Mouse (Mus musculus): ENCODE measurements around the gene Fam213b. TPM values are rescaled to one million over a fixed set of nuclear protein-coding genes. Genes with fewer than 3 reads are reported as not detected.

Fam213b gene
- polyA plus RNA-seq (2012), result not detected in 2 replicates

DNA sequence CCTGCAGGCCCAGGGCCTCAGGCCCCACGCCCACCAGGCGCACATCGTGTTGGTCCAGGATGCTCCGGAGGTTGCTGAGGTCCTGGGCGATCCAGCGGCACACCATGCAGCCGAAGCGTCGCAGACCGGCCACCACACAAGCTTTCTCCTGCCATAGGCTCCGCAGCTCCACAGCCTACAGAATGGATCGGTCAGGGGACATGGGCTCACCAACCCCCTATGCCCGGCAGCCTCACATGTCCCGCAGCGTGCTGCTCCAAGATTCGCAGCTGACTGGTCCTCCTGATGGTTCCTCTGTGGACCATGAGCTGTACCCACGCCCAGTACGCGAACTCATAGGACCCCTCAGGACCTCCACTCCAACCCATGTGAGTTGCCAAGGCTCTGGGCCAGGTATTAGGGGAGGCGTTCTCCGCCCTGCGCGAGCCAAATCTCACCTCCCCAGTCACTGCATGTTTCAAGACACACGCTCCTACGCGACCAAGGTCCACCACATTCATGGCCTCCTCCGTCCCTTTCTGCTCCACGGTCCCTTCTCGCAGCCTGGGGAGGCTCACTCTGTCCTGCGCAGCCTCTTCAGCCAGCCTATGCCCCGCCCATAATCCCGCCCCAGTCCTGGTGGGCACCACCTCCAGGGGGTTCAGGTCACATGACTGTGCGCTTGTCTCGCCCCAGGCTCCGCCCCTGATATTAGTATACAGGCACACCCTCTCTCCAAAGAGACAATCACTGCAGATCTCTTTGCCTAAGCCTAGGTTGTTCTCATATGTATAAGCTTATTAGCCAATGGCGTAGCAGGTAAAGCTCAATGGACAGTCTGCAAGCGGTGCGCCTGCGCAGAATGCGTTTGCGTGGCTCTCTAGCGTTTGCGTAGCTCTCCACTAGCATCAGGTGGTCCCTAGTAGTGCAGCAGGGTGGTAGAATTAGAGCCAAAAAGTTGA, at the start of gene Fam213b:
Fam213b (minus strand) TSS at position 630 of the 941 bp plus-strand sequence.
- no peak for TF ChIP-seq GATA1 (IDR thresholded peaks at IDR 0.05; ENCODE audit: low read length)

DNA sequence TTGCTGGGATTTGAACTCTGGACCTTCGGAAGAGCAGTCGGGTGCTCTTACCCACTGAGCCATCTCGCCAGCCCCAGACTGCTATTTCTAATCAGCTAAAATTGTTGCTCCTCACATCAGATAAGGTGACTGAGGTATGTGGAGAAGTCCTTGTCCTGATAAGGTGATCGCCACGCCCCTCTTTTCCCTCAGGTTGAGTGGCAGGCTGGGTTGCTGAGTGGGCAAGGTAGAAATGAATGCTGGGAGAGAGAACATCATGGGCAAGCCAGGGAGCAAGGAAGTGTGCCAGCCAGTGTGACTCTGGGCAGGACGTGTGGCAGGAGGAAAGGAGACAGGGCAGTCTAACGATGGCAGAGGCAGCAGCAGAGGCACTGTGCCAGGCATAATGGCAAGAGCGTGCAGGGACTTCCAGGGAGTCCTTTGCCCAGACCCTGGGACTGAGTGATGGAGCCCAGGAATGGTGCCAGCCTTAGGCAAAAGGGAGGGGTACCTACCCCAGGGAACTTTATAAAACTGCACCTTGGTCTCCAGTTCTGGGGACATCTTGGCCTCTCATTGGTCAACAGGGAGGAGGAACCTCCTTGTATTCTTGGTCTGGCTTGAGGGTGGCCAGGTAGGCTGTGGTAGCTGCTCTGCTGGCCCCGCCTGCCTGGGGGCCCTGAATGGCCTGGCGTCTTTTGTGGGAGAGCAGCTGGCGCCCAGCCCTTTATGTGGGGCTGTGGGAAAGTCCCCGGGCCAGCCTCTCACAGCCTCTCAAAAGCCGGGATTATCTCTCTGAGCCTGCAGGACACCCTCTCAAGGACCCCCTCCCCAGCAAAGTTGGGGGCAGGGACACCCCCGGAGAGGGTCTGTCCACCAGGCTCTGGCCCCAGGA, 49.4 kb upstream of the Fam213b start:
- TF ChIP-seq GATA1 (IDR thresholded peaks at IDR 0.05; ENCODE audit: low read length), result no peak

DNA sequence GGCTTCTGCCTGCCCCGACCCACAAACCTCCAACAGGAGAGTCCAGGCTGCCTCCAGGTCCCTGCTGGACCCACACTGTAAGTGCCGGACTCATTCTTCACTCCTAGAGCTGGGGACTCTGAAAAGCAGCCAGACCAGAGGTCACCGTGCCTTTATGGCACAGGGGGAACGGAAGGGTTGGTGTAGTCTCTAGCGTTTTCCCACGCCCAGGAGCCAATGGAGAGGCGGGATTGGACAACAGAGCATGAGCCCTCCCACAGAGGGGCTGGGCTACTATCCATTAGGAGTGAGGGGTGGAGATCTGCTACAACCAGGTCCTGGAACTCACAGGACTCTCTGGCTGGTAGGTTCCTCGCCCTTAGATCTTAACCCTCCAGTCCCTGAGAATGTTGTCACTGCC, 47.4 kb upstream of the Fam213b start:
- no peak for TF ChIP-seq GATA1 (IDR thresholded peaks at IDR 0.05; ENCODE audit: low read length)

DNA sequence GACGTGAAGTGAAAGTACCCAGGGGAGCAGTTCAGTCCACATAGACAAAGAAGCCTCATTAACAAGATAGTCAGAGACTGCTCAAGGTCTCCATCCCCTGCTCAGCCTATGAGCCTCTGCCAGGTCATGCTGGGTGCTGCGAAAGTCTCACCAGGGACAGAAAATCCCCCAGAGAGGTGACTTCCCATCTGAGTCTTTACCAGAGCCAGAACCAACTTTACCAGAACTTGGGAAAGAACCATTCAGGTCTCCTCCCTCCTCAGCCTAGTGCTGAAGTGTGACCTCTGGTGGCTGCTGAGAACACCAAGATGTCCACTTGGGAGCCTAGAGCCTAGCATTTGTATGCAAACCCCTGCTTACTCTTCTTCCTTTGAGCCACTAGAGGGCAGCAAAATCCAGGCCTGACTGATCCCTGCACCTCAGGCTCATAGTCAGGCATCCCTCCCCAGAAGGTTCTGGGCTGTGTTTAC, 45.2 kb upstream of the Fam213b start:
- no peak for TF ChIP-seq GATA1 (IDR thresholded peaks at IDR 0.05; ENCODE audit: low read length)

DNA sequence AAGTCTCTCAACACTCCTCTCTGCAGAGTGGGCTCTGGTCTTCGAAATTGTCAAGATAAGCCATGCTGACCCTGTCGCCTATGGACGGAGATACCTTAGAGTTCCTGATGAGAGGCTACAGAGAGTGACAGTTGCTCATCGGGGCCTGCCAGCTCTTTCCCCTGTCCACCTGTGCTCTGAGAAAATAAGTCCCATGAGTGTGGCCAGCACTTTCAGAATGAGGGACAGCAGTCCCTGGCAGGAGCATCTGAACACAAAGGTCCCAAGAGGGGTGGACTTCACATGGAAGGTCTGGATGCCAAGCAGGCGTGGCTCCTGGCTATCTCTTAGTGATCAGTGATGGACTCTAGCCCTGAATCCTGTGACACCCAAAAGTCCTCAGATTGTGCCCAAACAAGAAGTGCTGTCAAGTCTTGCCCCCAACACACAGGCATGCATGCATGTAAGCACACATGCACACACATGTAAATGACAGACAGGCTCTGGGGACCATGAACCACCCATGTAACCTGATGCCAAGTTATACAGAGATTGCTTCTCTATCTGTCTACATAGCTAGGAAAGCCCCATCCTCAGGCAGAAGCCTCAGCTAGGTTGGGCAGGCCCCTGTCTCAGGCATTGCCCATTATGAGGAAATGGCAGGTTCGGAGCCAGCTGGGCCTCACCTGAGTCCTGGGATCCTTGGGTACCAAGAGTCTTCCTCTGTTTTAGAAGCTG, 44.5 kb upstream of the Fam213b start:
- TF ChIP-seq GATA1 (IDR thresholded peaks at IDR 0.05; ENCODE audit: low read length), result no peak

DNA sequence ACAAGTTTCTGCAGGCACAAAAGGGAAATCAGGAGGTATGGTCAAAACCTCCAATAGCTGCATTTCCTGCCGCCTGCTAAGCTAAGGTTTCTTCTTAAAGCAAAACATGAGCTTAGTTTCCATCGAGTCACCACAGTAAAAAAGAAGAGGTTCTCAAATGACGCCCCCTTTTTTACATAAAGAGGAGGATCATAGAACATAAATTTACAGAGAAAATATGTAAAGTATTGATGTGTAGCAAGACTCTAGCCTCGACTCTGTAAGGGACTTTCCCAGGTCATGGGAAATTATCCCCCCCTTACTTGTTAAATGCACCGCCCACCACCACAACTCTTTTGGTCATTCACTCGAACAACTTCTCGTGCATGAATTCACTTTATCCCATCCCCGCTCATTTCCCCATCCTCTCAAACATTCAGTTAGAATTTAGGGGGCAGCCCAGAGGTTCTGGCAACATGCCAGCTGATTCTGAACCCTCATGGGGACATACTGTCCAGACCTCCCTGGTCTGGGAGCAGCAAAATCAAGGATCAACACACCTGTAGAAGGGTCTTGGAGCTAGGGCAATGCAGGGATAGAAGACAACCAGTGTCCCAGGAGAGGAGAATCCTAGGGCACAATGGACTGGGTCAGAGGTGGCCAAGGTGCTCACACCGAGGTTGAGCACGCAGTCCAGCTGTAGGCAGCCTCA, 43.8 kb upstream of the Fam213b start:
- no peak for TF ChIP-seq GATA1 (IDR thresholded peaks at IDR 0.05; ENCODE audit: low read length)

DNA sequence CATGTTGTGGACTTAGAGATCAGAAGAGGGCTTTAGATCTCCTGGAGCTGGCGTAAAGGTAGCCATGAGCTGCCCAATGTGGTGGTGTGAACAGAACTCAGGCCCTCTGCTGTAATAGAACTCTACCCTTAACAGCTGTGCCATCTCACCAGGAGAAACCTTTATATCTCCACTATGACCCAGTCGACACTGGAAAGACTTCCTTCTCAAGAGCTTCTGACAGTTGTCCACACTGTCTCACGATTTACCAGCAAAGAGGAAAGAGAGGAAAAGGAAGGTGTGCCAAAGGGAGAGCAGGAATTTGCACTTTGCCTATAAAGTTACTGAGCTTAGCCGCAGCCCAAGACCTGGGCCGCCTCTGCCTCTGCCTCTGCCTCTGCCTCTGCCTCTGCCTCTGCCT, 42.9 kb upstream of the Fam213b start:
- TF ChIP-seq GATA1 (IDR thresholded peaks at IDR 0.05; ENCODE audit: low read length), result no peak

DNA sequence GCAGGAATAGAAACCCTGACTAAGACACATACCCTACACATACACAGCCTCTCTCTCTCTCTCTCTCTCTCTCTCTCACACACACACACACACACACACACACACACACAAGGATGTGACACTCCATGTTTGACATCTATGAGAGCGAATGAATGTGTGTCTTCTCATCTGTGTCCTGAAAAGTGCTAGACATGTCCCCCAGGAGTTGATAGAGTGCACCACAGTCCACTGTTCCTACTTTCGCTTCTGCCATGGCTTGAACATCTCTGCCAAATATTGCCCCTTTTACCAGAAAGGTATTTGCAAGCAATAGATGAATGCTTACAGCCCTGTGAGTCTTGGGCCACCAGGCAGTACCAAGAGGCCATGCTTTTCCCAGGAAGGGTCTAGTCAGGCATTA, 41.2 kb upstream of the Fam213b start:
- TF ChIP-seq GATA1 (IDR thresholded peaks at IDR 0.05; ENCODE audit: low read length), result no peak

DNA sequence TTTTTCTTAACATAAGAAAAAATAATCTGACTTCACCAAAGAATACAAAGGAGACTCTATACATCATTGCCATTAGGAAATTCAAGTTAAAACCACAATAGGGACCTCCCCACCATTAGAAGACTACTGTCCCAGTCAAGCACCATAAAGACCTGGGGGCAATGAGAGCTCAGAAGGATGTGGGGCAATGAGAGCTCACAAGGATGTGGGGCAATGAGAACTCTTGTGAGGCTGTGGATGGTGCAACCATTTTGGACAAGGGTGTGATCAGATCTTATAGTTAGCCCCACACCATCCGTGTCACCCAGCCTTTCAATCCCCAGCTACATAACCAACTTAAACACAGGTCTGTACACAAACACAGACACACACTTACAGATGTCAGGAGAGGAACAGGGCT, 38.8 kb upstream of the Fam213b start:
- TF ChIP-seq GATA1 (IDR thresholded peaks at IDR 0.05; ENCODE audit: low read length), result no peak

DNA sequence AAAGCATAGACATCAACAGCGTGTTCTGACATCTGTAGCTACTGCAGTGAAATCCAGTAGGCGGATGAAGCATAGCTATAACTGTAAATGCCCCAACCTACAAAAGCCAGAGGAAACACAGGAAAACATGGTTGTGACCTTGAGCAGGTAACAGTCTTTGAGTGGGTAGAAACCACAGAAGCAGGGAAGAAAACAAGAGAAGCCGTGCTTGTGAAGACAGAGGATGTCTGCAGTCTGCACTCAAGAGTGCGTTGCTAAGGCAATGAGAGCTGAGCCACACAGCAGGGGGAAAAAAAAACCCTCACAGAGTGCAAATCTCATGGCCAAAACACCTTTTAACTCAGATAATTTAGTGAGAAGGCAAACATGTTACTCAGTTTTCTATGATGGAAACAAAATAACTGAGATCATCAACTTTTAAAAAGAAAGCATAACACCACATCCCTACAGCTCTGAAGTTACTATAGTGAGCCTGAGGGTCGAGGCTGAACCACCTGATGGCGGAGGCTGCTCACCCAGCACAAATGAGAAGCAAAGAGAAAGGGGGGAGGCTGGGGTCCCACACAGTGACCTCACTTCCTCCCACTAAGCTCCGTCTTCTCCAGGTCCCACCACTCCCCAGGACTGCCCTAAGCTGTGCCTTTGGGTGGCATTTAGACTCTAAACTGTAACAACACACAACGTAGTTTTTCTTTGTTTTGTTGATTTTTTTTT, 37.8 kb upstream of the Fam213b start:
- no peak for TF ChIP-seq GATA1 (IDR thresholded peaks at IDR 0.05; ENCODE audit: low read length)

DNA sequence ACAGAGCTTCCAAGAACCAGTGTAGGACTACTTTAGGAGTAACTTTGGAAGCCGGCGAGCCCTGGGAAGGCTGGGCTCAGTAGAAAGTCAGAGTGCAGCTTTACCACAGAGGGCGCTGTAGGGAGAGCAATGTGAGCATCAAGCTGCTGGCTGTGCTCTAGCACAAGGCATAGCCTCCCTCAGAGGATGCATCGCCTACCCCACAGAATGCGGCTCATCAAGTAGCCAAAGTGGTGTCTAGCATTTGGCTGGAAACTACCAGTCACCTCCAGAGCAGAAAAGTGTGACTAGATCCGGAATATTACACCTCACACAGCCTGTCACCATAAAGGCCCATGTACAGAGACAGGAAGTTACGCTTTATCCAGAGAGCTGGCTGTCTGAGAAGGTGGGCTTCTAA, 36.9 kb upstream of the Fam213b start:
- TF ChIP-seq GATA1 (IDR thresholded peaks at IDR 0.05; ENCODE audit: low read length), result no peak

DNA sequence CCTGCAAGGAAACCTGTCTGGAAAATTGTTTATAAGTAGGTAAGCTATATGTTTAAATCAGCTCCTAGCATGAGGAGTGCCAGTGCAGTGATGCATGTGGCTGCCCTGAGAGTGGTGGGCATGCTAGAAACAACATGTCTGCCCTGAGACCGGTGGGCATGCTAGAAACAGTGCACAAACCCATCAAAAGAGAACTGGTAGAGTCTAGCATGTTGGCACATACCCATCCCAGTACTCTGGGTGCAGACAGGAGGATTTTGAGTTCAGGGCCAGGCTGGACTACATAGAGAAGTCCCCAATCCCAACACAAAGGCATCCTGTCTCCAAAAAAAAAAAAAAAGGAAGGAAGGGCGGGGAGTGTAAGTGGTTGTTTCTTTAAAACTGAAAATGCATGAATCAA, 35.9 kb upstream of the Fam213b start:
- no peak for TF ChIP-seq GATA1 (IDR thresholded peaks at IDR 0.05; ENCODE audit: low read length)

DNA sequence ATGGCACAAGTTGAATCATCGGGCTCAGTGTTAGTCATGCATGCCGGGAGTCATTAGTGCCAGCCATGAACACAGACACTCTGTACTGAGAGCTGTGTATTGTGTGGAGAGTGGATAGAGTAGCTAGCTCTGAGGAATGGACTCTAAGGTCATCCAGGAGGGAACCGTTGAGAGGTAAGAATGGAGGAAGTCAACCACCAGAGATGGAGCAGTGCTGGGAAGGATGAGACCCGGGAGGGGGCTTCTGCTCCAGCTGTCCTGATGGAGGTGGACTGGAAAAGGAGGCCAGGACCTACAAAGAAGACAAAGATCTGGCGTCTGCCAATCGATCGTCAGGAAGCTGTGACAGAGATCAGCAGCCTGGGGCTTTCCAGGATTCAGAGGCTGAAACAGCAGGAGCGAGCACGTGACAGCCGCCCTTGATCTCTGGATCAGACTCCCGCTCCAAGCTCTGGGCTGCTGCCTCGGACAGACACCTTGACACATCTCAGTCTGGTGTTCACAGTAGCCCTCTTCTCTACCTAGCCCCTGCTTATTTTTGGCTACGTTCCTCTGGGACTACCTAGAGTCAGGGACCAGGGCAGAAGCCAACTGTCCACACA, 34.5 kb upstream of the Fam213b start:
- TF ChIP-seq GATA1 (IDR thresholded peaks at IDR 0.05; ENCODE audit: low read length), result no peak

DNA sequence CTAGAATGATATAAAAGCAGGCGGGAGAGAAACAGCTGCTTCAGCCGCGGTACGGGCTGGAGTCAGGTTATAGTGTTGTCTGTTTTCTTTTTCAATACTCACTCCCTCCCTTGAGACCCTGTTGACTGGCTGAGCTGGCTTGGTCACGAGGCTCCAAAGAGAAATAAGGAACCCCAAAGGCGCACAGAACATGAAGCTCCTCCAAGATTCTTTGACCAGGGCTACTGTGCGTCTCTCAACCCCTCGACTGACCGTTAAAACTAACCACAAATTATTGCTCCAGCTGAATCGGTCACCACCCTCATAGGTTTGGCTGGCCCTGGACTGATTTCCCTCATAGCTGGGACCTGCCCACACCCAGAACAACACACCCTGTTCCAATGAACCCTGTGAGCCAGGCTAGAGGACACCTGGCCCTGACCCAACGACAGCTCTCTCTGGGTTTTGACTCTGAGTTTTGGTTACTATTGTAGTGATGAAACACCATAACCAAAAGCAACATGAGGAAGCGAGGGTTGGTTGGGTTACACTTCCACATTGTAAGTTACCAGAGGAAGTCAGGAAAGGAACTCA, 30.2 kb upstream of the Fam213b start:
- no peak for TF ChIP-seq GATA1 (IDR thresholded peaks at IDR 0.05; ENCODE audit: low read length)

Data from G1E-ER4 (cell line).